Mouse (Mus musculus): ENCODE data around the gene Ncoa3. TPM values are rescaled to one million over a fixed set of nuclear protein-coding genes. Genes with fewer than 3 reads are reported as not detected.

Ncoa3 gene
- total RNA-seq, 2 experiments from 2014 or later = 12.0 to 17.7 TPM

GRCm38 (mm10) chr2:166000242-166000641 is 7.8 kb downstream of the Ncoa3 start:
- no peak for ATAC-seq (replicated peaks; ENCODE audit: poor library complexity)

GRCm38 (mm10) chr2:166000769-166001168 is 8.3 kb downstream of the Ncoa3 start:
- ATAC-seq (replicated peaks; ENCODE audit: poor library complexity) = no peak

- peak; percentile 29; the same call in 1 of the 2 replicates for ATAC-seq (replicated peaks; ENCODE audit: poor library complexity)
These were observed 8.9 kb downstream of the Ncoa3 start for GRCm38 (mm10) chr2:166001362-166001761.

DNA sequence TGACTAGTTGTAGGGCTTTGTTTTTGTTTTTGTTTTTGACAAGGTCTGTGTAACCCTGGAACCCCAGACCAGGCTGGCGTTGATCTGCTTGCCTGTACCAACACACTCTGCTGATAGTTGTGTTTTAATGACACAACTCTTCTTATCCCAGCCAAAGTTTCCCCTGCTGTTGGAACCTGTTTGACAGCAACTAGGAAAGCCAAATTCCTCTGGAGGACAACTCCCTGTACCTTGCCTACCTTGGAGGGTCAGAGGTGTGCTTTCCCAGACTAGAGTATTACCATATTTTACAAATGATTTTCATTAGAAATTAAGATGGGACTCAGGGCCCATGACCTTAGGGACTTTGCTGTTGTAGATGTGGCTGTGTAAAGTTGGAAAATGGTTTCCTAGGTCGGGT is 9.3 kb downstream of the Ncoa3 start:
- no peak for ATAC-seq (replicated peaks; ENCODE audit: poor library complexity)

GRCm38 (mm10) chr2:166002429-166002828 is 10.0 kb downstream of the Ncoa3 start:
- ATAC-seq (replicated peaks; ENCODE audit: poor library complexity) = no peak

GRCm38 (mm10) chr2:166003004-166003403 is 10.6 kb downstream of the Ncoa3 start:
- ATAC-seq (replicated peaks; ENCODE audit: poor library complexity) = no peak

DNA sequence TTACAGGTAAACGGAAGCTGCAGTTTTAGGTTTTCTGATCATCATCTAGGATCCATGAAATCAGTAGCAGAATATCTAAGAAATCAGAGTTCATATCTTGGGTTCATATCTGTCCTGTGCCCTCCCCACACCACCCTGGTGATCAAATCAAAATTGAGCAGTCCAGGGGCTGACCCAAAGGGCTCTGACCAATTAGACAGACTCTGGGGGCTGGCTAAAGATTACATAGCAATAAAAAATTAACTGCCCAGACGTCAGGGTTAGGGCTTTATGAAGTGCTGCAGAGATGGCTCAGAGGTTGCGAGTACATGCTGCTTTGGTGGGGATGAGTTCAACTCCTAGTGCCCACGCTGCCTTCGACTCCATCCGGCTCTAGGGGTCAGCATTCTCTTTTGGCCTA is 14.6 kb downstream of the Ncoa3 start:
- no peak for ATAC-seq (replicated peaks; ENCODE audit: poor library complexity)

DNA sequence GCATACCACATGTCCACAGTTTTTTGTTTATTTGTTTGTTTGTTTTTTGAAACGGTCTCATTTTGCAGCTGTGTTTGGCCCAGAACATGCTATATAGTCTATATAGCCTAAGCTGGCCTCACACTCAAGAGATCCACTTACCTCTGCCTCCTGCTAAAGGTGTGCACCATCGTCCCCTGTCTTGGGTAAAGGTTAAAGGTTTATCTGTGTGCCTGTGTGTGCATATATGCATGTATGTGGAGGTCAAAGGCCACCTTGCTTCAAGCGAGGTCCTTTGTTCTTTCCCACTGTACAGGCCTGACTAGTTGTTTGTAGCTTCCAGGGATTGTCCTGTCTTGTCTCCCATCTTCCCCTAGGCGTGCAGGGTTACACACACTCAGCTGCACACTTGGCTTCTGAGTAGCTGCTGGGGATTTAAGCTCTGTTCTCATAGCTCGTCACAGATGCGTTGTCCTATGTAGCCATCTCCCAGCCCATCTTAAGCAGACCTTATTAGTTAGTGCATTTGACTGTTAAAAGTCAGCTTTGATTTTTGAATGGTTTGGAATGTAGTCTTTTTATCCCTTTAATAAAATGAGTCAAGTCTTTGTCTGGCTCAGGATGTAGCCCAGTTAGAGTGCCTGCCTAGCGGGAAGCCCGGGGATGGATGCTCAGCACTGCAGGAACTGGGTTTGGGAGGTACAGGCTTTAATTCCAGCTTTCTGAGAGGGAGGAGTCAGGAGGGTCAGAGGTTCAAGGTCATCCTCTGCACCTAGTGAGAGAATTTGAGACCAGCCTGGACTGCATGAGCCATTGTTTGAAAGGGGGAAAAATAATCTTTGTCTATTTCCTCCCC is 16.3 kb downstream of the Ncoa3 start:
- ATAC-seq (replicated peaks; ENCODE audit: poor library complexity) = no peak

- no peak for ATAC-seq (replicated peaks; ENCODE audit: poor library complexity)
These were observed 17.0 kb downstream of the Ncoa3 start for GRCm38 (mm10) chr2:166009393-166009947.

DNA sequence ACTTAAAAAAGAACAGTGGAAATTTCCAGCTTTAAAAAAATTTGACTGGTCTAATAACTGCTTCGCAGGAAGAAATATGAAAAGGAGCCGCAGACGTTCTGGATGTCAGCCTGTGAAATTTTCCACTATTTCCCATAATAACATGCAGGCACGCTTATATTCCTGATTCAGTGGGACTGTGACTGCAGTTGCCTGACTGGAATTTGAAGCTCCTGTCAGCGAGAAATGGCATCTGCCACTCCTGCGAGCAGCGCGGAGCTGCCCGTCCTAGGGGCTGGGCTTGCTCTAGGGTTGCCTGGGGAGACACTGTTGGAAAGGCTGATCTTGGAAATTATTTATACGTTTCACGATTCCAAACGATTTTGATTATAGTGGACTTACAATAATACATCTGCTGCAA is 17.9 kb downstream of the Ncoa3 start:
- no peak for ATAC-seq (replicated peaks; ENCODE audit: poor library complexity)

DNA sequence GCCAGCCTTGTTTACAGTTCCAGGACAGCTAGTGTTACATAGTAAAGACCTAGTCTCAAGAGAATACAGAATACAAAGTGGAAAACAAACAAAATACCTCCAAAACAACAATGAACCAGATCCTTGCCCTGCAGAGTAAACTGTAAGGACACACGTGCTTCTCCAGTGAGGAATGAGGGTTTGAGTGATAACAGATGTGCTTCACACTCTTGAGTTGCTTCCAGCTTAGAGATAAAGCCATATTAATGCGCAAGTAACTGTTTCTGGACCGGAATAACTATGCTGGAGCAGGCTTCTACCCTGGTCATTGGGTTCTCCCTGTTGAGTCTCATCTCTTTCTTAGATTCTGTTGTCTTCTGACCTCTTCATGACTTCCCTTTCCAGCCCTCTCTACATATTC is 19.0 kb downstream of the Ncoa3 start:
- no peak for ATAC-seq (replicated peaks; ENCODE audit: poor library complexity)

GRCm38 (mm10) chr2:166012145-166012544 is 19.7 kb downstream of the Ncoa3 start:
- peak; percentile 98 for ATAC-seq (replicated peaks; ENCODE audit: poor library complexity)

- ATAC-seq (replicated peaks; ENCODE audit: poor library complexity) = peak; percentile 34; the same call in 1 of the 2 replicates
These were observed 26.3 kb downstream of the Ncoa3 start for GRCm38 (mm10) chr2:166018769-166019168.

- ATAC-seq (replicated peaks; ENCODE audit: poor library complexity) = no peak
These were observed 27.6 kb downstream of the Ncoa3 start for GRCm38 (mm10) chr2:166020026-166020425.

GRCm38 (mm10) chr2:166021073-166021610 is 28.7 kb downstream of the Ncoa3 start:
- peak; percentile 58 for ATAC-seq (replicated peaks; ENCODE audit: poor library complexity)

DNA sequence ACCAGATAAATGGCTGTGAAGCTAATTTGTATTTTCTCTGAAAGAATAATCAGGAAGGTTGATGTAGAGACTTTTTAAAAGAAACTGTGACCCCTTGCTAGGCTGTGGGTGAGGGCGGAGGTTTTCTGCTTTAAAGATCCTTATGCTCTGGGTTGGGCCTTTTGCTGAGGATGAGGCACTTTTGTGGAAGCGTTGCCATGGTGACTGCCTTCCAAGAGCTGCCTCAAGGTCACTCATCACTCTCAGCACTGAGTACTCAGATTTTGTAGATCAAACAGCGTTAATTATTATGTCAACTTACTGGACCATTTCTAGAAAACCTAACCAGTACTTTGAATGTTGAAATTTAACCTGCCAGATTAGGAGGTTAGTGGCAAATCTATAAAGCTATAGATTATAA is 29.2 kb downstream of the Ncoa3 start:
- ATAC-seq (replicated peaks; ENCODE audit: poor library complexity) = no peak

DNA sequence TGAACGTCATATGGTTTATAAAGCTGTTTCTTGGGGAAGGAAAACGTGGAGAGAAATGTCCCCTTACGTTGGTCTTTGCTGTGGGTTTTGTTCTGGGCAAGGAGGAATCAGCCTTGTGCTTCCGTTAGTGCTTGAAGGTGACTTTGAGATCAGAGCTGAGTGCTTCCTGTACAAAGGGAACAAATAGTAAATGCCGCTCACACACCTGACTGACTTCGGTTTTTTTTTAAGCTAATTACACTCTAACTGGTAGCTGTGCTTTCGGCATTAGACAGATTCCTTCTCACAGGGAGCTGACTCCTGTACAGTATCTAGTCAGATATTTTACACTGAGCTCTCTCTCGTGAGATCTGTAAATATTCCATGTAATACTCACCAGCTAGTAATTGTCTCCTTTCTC is 29.9 kb downstream of the Ncoa3 start:
- no peak for ATAC-seq (replicated peaks; ENCODE audit: poor library complexity)

DNA sequence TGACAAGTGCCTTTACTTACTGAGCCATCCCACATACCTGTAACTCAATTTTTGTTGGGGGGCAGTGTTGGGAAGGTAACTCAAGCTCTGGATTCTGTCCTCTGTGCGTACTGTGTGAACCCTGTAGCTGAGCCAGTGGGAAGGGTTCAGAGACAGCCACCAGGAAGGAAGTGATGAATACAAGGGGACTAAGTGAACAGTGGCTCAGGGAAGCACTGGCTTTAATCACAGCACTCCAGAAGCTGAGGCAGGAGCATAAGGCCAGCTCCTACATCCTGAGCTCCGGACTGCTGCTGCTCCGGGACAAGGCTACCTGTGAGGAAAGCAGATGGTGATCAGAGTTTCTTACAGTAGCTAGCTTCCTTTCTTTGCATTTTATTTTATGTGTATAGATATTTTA is 31.6 kb downstream of the Ncoa3 start:
- no peak for ATAC-seq (replicated peaks; ENCODE audit: poor library complexity)

DNA sequence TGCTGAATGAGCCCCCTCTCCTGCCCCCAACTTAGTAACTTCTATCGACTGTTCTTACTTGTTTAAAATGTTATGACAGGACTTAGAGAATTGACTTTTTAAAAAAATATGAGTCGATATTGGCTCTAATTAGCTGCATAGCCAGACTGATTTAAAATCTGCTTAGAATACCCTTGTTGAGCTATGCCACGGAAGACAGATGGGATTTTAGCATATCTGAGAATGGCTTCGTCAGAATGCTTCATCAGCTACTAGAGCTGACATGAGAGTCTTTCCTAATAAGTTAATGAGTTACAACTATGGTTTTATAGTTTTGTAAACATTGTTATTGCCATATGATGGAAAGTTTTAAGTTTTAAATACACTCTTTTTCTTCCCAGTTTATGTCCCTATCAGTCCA is 32.2 kb downstream of the Ncoa3 start:
- no peak for ATAC-seq (replicated peaks; ENCODE audit: poor library complexity)

DNA sequence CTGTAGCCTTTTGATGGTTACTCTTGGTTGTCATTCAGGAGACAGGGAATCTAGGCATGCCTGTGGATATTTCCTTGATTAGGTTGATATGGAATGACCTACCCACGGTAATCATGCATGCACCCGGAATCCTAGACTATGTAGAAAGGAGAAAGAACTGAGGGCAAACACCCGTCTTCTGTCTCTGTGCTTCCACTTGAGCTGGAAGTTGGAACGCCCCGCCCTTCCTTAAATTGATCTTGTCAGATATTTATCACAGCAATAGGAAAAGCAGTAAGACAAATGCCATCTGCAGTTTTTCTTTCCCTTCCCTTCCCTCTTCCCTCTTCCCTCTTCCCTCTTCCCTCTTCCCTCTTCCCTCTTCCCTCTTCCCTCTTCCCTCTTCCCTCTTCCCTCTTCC is 33.5 kb downstream of the Ncoa3 start:
- no peak for ATAC-seq (replicated peaks; ENCODE audit: poor library complexity)

GRCm38 (mm10) chr2:166027834-166028233 is 35.4 kb downstream of the Ncoa3 start:
- ATAC-seq (replicated peaks; ENCODE audit: poor library complexity) = no peak

DNA sequence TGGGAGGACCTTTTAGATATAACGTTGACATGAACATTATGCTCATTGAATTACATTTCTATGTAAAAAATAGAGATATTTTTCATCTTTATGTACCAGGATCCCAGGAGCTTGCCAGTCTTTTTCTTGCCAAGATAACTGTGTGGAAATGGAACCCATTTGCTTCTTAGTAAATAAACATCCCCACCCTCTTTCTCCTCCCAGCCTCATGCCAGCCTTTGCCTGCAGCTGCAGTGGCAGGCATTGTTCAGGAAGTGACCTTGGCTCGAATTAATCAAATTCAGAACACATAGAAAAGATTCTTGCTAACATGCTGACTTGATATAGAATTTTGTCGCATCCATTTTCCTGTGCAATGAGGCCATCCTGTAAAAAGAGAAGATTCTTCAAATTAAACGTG is 36.8 kb downstream of the Ncoa3 start:
- no peak for ATAC-seq (replicated peaks; ENCODE audit: poor library complexity)
